Mouse (Mus musculus): ENCODE measurements around the gene Trarg1. TPM values are rescaled to one million over a fixed set of nuclear protein-coding genes. Genes with fewer than 3 reads are reported as not detected.
"Not testable (repeated sequence)": the region's sequence is repeated elsewhere in the genome, so short reads cannot be mapped to it uniquely, and the experiment has no call there.

Trarg1 gene
- polyA plus RNA-seq (2012; rRNA removed) (0.18 and 0.20 TPM in 2 replicates), polyA plus RNA-seq (2014; fragmentation: Nextera tagmentation; extraction: Ambion mirVana) (0.51 and 0.57 TPM in 2 replicates)

DNA sequence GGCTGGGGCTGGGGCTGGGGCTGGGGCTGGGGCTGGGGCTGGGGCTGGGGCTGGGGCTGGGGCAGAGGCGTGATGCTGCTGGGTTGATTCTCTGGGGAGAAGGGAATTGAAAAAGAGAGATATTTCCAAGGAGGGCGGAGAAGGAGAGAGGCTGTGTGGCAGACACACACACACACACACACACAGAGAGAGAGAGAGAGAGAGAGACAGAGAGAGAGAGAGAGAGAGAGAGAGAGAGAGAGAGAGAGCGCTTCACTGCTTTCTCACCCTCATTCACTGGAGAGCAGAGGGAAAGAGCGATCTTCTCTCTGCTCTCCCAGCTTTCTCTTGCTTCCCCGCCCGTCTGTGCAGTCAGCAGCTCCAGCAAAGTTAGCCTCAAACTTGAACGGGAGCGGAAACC, at the start of gene Trarg1:
Trarg1 (plus strand) TSS at position 301 of the 400 bp plus-strand sequence.
- 0 out of 2 replicates have a peak within 1 kb of the TSS, but pooled peaks have one; percentile 29 for H3K9ac ChIP-seq (ENCODE audit: low read depth, low read length, severe bottlenecking)

GRCm38 (mm10) chr11:76630023-76630422, 49.6 kb upstream of the Trarg1 start:
- no peak overlapping the region for H3K4me2 ChIP-seq (replicated peaks; ENCODE audit: low read depth, low read length, severe bottlenecking)
- DNase-seq (ENCODE audit: low spot score), result no peak
- no peaks in the 10 kb centered on the region for H3K27me3 ChIP-seq (ENCODE audit: control insufficient read depth, insufficient read depth, low read length)
- no peaks in the 10 kb centered on the region for H3K4me1 ChIP-seq (ENCODE audit: control insufficient read depth, insufficient read depth, low read length)
- H3K27ac ChIP-seq (replicated peaks; ENCODE audit: low read depth, low read length), result no peak overlapping the region
- no peaks in the 10 kb centered on the region for H3K9me3 ChIP-seq (ENCODE audit: control insufficient read depth, low read length)
- H3K36me3 ChIP-seq (ENCODE audit: control insufficient read depth, insufficient read depth, low read length), result no peaks in the 10 kb centered on the region
- TF ChIP-seq POLR2A (IDR thresholded peaks at IDR 0.05; ENCODE audit: borderline replicate concordance, extremely low read depth, insufficient read depth, insufficient read length), result no peak
- no peak for ATAC-seq (ENCODE audit: low FRiP score, low read depth)
- H3K4me3 ChIP-seq (replicated peaks; ENCODE audit: low read length), result no peak overlapping the region
- H3K9ac ChIP-seq (ENCODE audit: low read depth, low read length, severe bottlenecking), result no peak overlapping the region
- WGBS, result 32% methylated on average over 2 of the region's 2 CpGs

More for the DNA sequence above, at the start of gene Trarg1:
- H3K4me3 ChIP-seq (replicated peaks; ENCODE audit: low read length); DNase-seq (ENCODE audit: low spot score); H3K4me2 ChIP-seq (replicated peaks; ENCODE audit: low read depth, low read length, severe bottlenecking); ATAC-seq (ENCODE audit: low FRiP score, low read depth); H3K27me3 ChIP-seq (ENCODE audit: control insufficient read depth, insufficient read depth, low read length); H3K9me3 ChIP-seq (ENCODE audit: control insufficient read depth, low read length); H3K4me1 ChIP-seq (ENCODE audit: control insufficient read depth, insufficient read depth, low read length); H3K36me3 ChIP-seq (ENCODE audit: control insufficient read depth, insufficient read depth, low read length); H3K27ac ChIP-seq (replicated peaks; ENCODE audit: low read depth, low read length): not testable (repeated sequence)
- WGBS, result 40% methylated on average over 7 of the region's 8 CpGs

DNA sequence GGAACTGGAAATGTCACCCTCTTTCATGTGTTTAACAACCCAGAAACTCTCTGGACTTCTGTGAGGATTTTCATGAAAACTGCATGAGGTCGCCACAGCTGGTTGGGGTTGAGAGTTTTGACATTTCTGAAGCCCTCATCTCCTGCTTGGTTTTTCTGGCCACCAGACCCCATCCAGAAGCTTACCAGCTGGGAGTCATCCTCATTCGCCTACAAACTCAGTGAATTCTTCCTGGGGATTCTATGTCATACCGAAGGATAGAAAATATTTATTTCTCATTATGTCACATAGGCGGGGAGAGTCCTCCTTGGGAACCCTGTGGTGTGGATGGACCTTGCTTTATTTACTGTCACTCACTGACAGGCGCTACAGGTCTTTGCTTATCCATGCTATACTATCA, 49.1 kb upstream of the Trarg1 start:
- H3K9me3 ChIP-seq (ENCODE audit: control insufficient read depth, low read length), result no peaks in the 10 kb centered on the region
- no peak for ATAC-seq (ENCODE audit: low FRiP score, low read depth)

DNA sequence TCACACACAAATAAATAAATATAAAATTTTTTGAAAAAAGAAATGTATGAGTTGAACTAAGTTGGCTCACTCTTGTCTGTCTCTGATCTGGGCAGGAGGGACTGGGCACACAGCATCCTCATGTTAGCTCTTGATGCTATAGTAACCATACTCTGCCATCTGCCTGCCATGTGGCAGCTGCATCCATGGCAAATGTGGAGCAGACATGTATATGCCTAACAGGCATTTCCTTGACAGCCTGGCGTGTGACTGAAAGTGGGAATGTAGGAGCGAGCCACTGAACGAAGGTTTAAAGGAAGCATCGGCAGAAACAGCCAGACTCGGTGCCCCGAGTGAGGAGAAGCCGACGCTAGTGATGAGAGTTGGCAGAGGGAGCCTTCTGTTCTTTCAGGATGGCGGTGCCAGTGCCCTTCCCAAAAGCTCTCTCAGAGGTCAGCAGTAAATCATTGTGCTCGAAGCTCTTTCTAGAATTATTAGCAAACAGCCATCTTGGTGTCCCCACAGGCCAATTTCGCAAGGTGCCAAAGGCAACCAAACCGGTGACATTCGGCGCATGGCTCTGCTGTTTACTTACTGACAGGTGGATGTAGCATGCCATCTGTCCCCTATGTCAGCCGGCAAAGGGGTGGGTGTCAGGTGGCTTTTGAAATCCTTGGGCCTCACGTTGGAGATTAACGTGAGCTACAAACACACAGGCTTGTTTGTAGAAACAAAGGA, 40.2 kb upstream of the Trarg1 start:
- no peaks in the 10 kb centered on the region for H3K36me3 ChIP-seq (ENCODE audit: control insufficient read depth, insufficient read depth, low read length)
- 71% methylated on average over 17 of the region's 17 CpGs for WGBS
- H3K27ac ChIP-seq (replicated peaks; ENCODE audit: low read depth, low read length), result no peak overlapping the region
- H3K9ac ChIP-seq (ENCODE audit: low read depth, low read length, severe bottlenecking), result no peak overlapping the region
- H3K4me2 ChIP-seq (replicated peaks; ENCODE audit: low read depth, low read length, severe bottlenecking), result no peak overlapping the region
- no peak for TF ChIP-seq POLR2A (IDR thresholded peaks at IDR 0.05; ENCODE audit: borderline replicate concordance, extremely low read depth, insufficient read depth, insufficient read length)
- no peaks in the 10 kb centered on the region for H3K4me1 ChIP-seq (ENCODE audit: control insufficient read depth, insufficient read depth, low read length)
- H3K9me3 ChIP-seq (ENCODE audit: control insufficient read depth, low read length), result no peaks in the 10 kb centered on the region
- DNase-seq (ENCODE audit: low spot score) (no peak), ATAC-seq (ENCODE audit: low FRiP score, low read depth) (no peak)
- no peak overlapping the region for H3K4me3 ChIP-seq (replicated peaks; ENCODE audit: low read length)
- H3K27me3 ChIP-seq (ENCODE audit: control insufficient read depth, insufficient read depth, low read length), result no peaks in the 10 kb centered on the region

More for the DNA sequence above, 49.1 kb upstream of the Trarg1 start:
- H3K27me3 ChIP-seq (ENCODE audit: control insufficient read depth, insufficient read depth, low read length), result no peaks in the 10 kb centered on the region
- no peak overlapping the region for H3K4me2 ChIP-seq (replicated peaks; ENCODE audit: low read depth, low read length, severe bottlenecking)
- no peak for TF ChIP-seq POLR2A (IDR thresholded peaks at IDR 0.05; ENCODE audit: borderline replicate concordance, extremely low read depth, insufficient read depth, insufficient read length)
- DNase-seq (ENCODE audit: low spot score), result no peak
- H3K36me3 ChIP-seq (ENCODE audit: control insufficient read depth, insufficient read depth, low read length), result no peaks in the 10 kb centered on the region
- no peak overlapping the region for H3K27ac ChIP-seq (replicated peaks; ENCODE audit: low read depth, low read length)
- no peaks in the 10 kb centered on the region for H3K4me1 ChIP-seq (ENCODE audit: control insufficient read depth, insufficient read depth, low read length)
- H3K4me3 ChIP-seq (replicated peaks; ENCODE audit: low read length), result no peak overlapping the region
- WGBS, result 79% methylated on average over 5 of the region's 5 CpGs
- H3K9ac ChIP-seq (ENCODE audit: low read depth, low read length, severe bottlenecking), result no peak overlapping the region

DNA sequence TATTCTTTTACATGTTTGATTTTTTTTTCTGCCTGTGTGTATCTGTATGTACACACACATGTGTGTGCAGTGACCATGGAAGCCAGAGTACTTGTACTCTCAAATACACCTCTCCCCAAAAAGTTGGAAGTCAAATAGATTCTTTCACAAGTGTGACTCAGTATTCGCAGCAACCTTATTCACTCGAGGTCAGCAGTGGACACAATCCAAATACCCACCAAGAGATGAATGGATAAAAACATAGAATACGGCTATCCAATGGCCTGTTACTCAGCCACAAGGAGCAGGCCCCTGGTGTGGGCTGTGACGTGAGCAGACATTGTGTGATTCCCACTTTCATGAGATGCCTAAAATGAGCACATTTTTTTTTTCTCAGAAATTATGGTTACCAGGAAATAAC, 39.4 kb upstream of the Trarg1 start:
- 78% methylated on average over 4 of the region's 4 CpGs for WGBS
- DNase-seq (ENCODE audit: low spot score) (no peak), ATAC-seq (ENCODE audit: low FRiP score, low read depth) (no peak)
- H3K9ac ChIP-seq (ENCODE audit: low read depth, low read length, severe bottlenecking), result no peak overlapping the region
- H3K4me3 ChIP-seq (replicated peaks; ENCODE audit: low read length), result no peak overlapping the region
- no peak overlapping the region for H3K27ac ChIP-seq (replicated peaks; ENCODE audit: low read depth, low read length)
- no peak overlapping the region for H3K4me2 ChIP-seq (replicated peaks; ENCODE audit: low read depth, low read length, severe bottlenecking)
- no peaks in the 10 kb centered on the region for H3K27me3 ChIP-seq (ENCODE audit: control insufficient read depth, insufficient read depth, low read length)
- H3K36me3 ChIP-seq (ENCODE audit: control insufficient read depth, insufficient read depth, low read length), result no peaks in the 10 kb centered on the region
- no peak for TF ChIP-seq POLR2A (IDR thresholded peaks at IDR 0.05; ENCODE audit: borderline replicate concordance, extremely low read depth, insufficient read depth, insufficient read length)
- H3K9me3 ChIP-seq (ENCODE audit: control insufficient read depth, low read length), result no peaks in the 10 kb centered on the region
- no peaks in the 10 kb centered on the region for H3K4me1 ChIP-seq (ENCODE audit: control insufficient read depth, insufficient read depth, low read length)

Measured in limb, embryonic 14.5 days (tissue).